Mouse (Mus musculus) kidney, adult 8-10 months (tissue): ENCODE measurements around the gene Evl.
"Not testable (repeated sequence)": the region's sequence is repeated elsewhere in the genome, so short reads cannot be mapped to it uniquely, and the experiment has no call there.

Experiments used
- DNase-seq, 2 experiments: peaks; one replicate each; pipeline ENCODE4 v3.0.0; 2022

The Evl gene

DNA sequence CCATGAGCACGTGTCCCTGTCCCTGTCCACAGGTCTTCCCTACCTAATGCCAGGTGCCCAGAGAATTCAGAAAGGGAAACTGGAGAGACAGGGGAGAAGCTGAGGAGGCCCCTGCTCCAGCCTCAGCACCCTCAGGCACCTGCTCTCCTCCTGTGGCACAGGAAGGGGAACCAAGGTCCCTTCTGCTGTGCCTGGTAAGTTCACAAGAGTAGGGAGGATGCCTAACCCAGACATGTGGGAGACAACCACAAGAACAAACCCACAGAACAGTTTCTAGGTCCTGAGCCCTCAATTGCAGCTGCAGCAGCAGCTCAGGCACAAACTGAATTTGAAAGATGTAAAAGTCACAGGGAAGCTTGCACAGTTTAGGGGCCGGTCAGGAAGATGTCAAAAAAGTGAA is 146.7 kb downstream of the Evl start:
- DNase-seq = no peak

DNA sequence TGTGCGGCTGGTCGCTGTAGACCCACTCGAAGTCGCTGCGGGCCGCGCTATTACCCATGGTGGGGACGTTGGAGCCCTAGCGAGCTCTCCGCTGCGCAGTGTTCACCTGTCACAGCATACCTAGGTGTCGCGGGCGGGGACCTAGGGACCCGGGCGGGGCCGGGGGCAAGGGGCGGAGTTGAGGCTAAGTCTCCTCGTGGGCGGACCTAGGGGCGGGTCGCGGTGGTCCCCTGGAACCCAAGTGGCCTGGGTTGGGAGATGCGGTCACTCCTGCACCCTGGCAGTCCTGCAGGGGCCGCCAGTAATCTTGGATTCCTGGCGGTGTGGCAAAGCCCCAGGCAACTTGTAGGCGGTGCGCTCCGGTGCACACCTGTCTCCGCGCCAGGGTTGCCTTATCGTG is 147.7 kb downstream of the Evl start, which contains the start of gene Degs2:
Gene Degs2, minus strand, starts transcription at position 131 of the 400 bp plus-strand sequence.
- DNase-seq = peak; percentile 76 to 83

DNA sequence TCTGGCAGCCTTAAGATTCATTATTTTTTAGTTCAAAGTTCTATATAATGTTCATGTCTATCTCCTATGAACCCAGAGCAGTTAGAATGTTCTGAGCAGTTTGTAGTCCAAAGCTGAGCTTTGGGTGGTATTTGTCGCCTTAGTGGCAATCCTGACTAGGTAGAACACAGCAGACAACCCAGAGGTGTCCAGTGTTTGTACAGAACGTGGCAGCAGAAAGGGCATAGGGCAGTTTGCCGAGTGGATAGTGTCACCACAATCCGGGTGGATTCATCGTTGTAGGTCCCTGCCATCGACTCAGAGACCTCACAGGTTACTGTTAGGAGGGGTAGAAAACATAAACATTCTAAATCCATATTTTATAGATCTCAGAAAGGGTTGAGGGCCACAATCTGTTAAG is 151.0 kb downstream of the Evl start:
- DNase-seq = no peak

DNA sequence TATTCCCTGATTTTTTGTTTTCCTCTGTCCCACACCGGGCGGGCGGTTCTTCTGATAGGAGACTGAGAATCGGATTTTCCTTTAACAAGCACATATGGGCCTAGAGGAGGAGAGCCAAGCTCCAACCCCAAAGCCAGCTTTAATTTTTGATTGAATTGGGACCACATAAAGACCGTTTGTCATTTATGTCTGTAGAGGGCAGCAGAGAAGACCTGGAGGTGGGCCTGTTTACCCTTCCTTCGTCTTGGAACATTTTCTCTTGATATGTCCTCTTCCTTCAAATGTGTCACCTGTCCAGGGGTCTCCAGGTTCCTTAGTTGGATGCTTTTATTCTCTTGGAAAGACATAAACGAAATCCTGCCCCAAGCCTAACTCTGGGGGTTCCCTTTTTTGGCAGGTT is 151.6 kb downstream of the Evl start:
- no peak for DNase-seq

DNA sequence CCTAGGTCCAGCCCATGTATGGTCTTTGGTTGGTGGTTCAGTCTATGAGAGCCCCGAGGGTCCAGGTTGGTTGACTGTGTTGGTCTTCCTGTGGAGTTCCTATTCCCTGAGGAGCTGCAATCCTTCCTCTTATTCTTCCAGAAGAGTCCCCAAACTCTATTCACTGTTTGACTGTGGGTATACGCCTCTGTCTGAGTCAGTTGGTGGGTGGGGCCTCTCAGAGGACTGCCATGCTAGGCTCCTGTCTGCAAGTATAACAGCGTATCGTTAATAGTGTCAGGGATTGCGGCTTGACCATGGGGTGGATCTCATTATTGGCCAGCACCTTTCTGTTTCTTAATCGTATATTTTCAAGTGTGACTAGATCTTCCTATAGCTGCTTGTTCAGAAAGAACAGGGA is 154.9 kb downstream of the Evl start:
- no peak for DNase-seq

DNA sequence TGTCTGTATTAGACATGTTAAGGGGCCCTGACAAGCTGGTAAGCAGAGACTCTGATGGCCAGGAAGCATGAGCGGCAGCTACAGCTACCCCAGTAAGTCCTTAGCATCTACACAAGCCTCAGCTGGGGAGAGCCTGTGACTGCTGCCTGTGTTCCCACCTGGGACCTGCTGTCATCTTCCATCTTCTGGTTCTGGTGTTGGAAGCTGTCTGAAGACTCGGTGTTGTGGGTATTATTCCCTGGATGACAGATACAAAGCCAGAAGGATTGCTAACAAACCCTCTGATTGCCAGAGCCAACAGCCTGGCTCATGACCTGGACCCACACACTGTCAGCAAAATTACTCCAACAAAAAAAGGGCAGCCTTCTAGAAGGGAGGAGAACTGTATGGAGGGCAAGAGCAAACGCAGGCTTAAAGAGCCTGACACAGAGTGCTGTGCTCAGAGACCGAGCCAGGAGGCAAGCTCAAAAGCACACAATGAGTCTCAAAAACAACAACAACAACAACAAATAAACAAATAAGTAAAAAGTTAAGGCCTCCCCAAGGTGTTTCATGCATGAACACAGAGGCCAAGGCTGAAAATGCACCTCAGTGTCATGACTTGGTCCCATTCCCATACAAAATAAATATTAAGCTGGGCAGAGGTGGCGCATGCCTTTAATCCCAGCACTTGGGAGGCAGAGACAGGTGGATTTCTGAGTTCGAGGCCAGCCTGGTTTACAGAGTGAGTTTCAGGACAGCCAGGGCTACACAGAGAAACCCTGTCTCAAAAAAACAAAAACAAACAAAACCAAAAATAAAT is 155.6 kb downstream of the Evl start:
- DNase-seq = peak; percentile 51 to 53

DNA sequence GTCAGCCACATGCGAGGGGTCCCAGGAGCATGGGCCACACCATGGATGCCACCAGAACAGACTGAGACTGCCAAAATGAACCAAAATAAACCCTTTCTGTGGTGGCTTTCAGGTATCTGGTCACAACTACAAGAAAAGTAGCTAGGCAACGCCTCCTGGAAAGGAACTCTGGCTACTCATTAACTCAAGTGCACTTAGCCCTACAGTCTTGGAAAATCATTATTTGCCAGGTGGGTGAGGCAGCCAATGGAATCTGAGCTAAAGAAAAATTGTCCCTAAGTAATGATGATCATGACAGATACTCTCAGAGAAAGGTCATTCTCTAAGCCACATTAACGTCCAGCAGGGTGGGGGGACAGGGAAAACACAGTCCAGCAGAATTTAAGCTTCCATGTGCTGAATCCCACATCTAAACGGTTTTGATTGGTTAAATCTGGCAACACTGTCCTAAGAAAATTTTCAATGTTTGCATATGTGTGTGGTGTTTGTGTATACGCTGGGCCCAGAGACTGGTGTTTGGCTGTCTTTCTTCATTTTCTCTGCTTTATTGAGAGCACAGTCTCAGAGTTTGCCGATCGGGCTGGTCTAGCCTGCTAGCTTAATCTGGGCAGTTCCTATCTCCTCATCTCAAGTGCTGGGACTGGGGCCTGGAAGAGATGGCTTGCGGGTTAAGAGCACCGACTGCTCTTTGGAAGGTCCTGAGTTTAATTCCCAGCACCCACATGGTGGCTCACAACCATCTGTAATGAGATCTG is 156.5 kb downstream of the Evl start:
- DNase-seq = peak; percentile 82 to 91

DNA sequence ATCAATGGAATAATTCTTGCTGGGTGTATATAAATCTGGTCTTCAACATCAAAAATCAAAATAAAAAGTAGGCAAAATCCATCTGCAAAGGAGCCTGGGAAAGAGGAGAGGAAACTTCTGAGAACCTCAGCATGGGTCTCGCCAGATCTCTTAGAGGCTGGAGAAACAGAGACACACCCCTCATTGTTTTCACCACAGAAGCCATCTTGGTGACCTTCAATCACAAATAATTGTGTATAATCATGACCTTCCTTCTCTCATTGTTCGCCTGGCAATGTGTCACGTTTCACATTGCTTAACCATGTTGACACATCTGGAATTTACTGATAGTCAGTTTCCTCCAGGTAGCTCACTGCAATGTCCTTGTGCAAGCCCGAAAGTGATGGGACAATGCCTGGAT is 158.0 kb downstream of the Evl start:
- no peak for DNase-seq

DNA sequence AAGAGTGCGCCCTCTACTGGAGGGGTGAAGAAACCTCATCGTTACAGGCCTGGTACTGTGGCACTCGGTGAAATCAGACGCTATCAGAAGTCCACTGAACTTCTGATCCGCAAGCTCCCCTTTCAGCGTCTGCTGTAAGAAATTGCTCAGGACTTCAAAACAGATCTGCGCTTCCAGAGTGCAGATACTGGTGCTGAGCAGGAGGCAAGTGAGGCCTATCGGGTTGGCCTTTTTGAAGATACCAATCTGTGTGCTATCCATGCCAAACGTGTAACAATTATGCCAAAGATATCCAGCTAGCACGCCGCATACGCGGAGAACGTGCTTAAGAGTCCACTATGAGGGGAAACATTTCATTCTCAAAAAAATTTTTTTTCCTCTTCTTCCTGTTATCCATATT is 159.5 kb downstream of the Evl start:
- not testable (repeated sequence) for DNase-seq

DNA sequence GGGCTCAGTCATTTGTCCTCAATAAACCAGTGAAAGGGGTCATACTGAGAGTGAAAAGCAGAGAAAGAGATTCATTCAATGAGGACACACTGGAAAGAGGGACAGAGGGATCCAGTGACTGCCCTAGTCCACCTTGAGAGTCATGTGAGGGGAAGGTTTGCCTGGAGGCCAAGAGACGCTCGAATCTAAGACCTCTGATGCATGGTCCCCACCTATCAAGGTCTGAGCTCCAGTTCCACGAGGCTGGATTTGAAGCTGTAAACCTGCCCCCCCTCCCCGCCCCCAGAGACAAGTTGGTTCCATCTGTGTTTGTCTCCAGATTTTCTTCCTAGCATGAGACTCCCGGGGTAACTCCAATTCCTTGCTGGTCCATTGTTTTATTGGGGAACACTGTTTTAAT is 161.3 kb downstream of the Evl start:
- DNase-seq = no peak

DNA sequence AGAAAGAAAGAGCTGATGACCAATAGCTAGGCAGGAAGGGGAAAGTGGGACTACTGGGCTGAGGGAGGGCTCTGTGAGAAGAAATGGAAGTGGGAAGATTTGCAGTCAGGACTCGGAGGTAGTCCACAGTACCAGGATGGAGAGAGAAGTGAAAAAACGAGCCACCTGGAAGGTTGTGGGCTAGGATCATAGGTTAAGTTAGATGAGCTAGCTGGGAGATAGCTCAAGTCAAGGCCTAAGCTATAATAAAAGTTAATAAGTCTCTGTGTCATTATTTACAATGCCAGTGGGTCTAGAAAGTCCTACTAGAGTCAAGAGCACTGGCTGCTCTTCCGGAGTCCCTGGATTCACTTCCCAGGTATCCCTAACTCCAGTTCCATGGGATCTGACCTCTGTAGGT is 164.0 kb downstream of the Evl start:
- no peak for DNase-seq

DNA sequence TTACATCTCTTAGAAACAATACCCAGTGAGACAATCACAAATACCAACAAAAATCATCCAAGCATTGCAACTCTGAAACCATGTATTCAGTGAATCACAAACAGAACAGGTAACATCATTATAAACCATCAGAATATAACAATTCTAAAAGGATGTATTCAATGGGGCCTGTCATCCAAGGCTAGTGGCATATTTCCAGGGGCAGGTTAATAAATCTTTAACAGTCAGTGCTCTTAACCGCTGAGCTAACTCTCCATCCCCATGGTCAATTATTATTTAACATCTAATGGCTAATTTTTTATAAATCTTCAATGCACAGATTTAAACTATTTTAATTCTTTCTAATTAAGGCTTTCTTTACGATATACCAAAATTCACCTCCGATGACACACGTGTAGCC is 167.9 kb downstream of the Evl start:
- no peak for DNase-seq

DNA sequence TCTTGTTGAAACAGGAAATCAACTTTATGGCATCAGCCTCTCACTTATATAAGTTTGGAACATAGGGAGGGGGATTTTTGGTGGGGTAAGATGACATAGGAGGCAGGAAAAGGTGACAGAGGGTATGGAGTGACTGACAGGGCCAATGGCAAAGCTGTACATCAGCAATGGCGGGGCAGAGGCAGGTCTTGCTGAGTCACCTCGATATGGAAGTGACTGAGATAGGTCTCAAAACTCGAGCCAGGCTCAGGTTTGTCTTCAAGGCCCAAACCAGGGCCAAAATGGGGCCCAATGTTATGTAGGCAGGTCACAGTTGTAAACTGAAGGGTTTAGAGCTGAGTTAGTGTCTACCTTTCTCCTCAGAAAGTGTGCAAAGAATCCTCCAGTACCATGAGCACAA is 169.3 kb downstream of the Evl start:
- DNase-seq = no peak

DNA sequence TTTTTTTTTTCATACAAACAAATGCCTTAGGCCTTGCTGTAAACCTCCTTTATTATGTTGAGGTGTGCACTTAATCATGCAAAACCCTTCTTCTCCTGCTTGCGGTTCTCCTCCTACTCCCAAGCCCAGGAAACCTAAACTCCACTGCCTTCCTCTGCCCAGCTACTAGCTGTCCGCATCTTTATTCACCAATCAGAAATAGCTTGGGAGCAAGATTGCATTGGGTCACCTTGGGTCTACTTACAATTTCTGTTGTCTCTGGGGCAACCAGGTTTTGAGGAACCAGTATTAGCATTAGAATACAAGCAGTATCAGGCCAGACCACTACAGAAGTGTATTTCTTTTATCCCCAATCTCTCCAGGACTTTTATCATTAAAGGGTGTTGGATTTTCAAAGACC is 179.9 kb downstream of the Evl start:
- DNase-seq = no peak

DNA sequence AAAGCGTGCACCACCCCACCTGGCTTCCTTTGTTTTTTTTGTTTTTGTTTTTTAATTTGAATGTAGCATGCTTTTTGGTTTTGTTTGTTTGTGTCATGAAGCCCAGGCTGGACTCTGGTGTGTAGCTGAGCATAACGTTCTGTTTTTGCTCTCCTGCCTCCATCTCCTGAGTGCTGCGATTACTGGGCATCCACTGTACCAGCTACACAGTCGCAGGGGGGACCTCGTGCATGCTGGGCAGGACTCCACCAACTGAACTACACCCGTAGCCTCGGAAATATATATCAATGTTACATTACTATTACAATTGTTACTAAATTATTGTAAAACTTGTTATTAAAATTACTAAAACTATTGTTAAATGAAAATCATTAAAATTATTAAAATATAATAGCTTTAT is 183.3 kb downstream of the Evl start:
- no peak for DNase-seq
